Mouse (Mus musculus) thymus, adult 2 months (tissue): ENCODE results near the gene Tmem132b. TPM values are rescaled to one million over a fixed set of nuclear protein-coding genes. Genes with fewer than 3 reads are reported as not detected.

ENCODE experiments used
- DNase-seq: peaks from one replicate; pipeline ENCODE4 v3.0.0; 2021
- H3K27ac ChIP-seq: fragments of 200-500 bp; 2 replicates; pipeline ENCODE4 v1.5.1; 2012; ENCODE audit warnings: low read length, control low read depth; ENCODE audit not compliant: control insufficient read depth, insufficient read depth
- H3K27me3 ChIP-seq: fragments of 200-500 bp; 2 replicates; pipeline ENCODE4 v1.6.1; 2012; ENCODE audit warnings: mild to moderate bottlenecking, low read length, moderate library complexity, mixed read lengths; ENCODE audit not compliant: control insufficient read depth, insufficient read depth
- H3K36me3 ChIP-seq: fragments of 200-500 bp; 2 replicates; pipeline ENCODE4 v1.6.1; 2012; ENCODE audit warnings: mild to moderate bottlenecking, low read length, moderate library complexity; ENCODE audit not compliant: control insufficient read depth, insufficient read depth
- H3K4me1 ChIP-seq: fragments of 200-500 bp; replicated peaks from 2 replicates; pipeline ENCODE4 v1.6.1; 2012; ENCODE audit warnings: low read length; ENCODE audit not compliant: control insufficient read depth, insufficient read depth
- H3K4me3 ChIP-seq: fragments of 200-500 bp; 2 replicates; pipeline ENCODE4 v1.5.1; 2012; ENCODE audit warnings: mild to moderate bottlenecking, low read length, control low read depth, moderate library complexity; ENCODE audit not compliant: control insufficient read depth, insufficient read depth
- CTCF ChIP-seq: fragments of 200-500 bp; IDR thresholded peaks from 2 replicates; pipeline ENCODE4 v1.5.1; 2012; ENCODE audit warnings: mild to moderate bottlenecking, control low read depth, low read length, moderate library complexity, borderline replicate concordance; ENCODE audit not compliant: control insufficient read depth, poor library complexity, insufficient read depth; ENCODE audit errors: extremely low read depth
- POLR2A ChIP-seq: fragments of 200-500 bp; IDR thresholded peaks from 2 replicates; pipeline ENCODE4 v1.6.1; 2012; ENCODE audit warnings: mild to moderate bottlenecking, low read length, control low read depth, moderate library complexity; ENCODE audit not compliant: control insufficient read depth, poor library complexity, insufficient read depth; ENCODE audit errors: extremely low read depth
- WGBS: fragments of 180-500 bp; shearing (Covaris S2); methylation state at CpG from one replicate; pipeline ENCODE4 v1.1.7; 2018; 5-methylcytosine and 5-hydroxymethylcytosine counted together
- polyA plus RNA-seq: library from polyadenylated mRNA; depleted of rRNA; stranded (reverse); fragments of >200 nt; gene quantifications from 2 replicates; pipeline ENCODE4 v1.2.3, GENCODE M21; 2012

Gene Tmem132b
- polyA plus RNA-seq, 1 experiment: 0.15 TPM

DNA sequence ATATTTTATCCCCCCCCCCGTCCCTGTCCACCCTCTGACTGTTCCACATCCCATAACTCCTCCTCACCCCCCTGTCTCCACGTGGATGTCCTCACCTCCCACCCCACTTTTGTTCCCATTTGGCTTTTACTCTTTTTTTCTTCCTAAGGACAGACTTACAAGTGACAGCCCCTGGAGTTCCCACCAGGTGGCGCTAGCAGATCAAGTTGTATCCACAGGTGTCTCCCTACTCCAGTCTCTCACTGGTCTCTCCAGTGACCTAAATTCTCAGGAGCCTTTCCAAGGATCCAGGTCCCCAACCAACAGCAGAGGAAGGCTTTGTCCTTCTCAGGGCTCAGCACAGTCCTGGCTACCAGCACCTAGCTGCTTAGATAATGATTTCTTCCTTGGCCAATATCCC lies 177.6 kb downstream of the Tmem132b start:
- Histone ChIP-seq H3K27me3 (no peaks in the 10 kb centered on the region), H3K36me3 (no peaks in the 10 kb centered on the region), H3K4me1 (no peaks in the 10 kb centered on the region), H3K27ac (no peak overlapping the region), H3K4me3 (no peak overlapping the region)
- TF ChIP-seq CTCF (no peak), POLR2A (no peak)
- DNase-seq: peak; percentile 11
- WGBS: 0% methylated on average over 3 of the region's 3 CpGs

DNA sequence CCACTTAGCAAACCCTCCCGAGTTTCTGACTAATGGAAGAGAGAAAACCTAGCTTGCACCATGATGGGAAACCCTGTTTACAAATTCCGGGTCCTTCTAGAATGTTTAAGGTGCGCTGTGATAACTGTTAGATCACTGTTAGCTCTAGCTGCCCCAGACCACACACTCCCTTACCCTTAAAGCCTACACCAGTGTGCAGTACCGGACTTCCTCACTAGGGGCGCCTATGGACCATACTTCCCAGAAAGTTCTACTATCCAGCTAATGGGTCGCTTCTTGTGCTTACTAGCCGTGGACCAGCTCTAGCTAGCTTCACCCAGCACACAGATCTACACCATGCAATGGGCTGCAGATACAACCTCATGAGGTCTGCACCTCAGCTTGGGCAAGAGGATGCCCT lies 195.2 kb downstream of the Tmem132b start:
- no peak overlapping the region for H3K27ac ChIP-seq
- H3K4me1 ChIP-seq: no peaks in the 10 kb centered on the region
- no peak overlapping the region for H3K4me3 ChIP-seq
- WGBS: 93% methylated on average over 7 of the region's 7 CpGs
- no peaks in the 10 kb centered on the region for H3K27me3 ChIP-seq
- H3K36me3 ChIP-seq: no peaks in the 10 kb centered on the region
- DNase-seq: no peak
- TF ChIP-seq CTCF (no peak), POLR2A (no peak)

DNA sequence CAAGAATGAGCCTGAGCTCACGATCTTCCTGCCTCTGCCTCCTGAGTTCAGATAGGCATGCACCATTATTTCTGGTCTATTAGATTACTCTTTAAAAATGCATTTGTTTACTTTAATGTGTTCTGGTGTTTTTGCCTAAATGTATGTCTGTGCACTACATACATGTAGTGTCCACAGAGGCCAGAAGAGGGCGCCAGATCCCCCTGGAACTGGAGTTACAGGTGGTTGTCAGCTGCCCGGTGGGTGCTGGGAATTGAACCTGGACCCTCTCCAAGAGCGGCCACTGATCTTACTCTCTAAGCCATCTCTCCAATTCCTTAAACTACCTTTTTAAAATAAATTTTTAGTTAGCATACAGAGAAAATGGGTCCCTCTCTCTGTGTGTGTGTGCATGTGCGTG lies 195.9 kb downstream of the Tmem132b start:
- Histone ChIP-seq H3K27me3 (no peaks in the 10 kb centered on the region), H3K4me1 (no peaks in the 10 kb centered on the region), H3K36me3 (no peaks in the 10 kb centered on the region), H3K27ac (no peak overlapping the region), H3K4me3 (no peak overlapping the region)
- 87% methylated on average over 5 of the region's 5 CpGs for WGBS
- DNase-seq: no peak
- no peak for TF ChIP-seq CTCF
- TF ChIP-seq POLR2A: no peak

DNA sequence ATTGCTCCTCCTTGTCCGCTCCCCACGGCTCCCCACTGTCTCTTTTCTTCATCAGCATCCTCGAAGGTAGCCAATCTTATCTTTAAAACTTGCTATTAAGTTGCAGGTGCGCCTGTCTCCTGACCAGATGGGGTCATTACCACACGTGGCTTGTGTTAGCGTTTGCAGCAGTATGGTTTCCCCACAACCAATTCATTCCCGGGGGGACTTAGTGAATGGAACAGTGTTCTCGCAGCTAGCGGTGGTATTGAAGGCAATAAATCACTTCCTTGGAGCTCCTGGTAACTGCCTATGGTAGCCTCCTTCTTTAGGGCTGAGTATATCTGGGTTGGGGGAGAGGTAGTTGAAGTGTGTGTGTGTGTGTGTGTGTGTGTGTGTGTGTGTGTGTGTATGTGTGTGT lies 196.4 kb downstream of the Tmem132b start:
- DNase-seq: no peak
- no peak overlapping the region for H3K4me3 ChIP-seq
- no peaks in the 10 kb centered on the region for H3K36me3 ChIP-seq
- no peaks in the 10 kb centered on the region for H3K27me3 ChIP-seq
- no peaks in the 10 kb centered on the region for H3K4me1 ChIP-seq
- no peak for TF ChIP-seq POLR2A
- no peak overlapping the region for H3K27ac ChIP-seq
- WGBS: 88% methylated on average over 9 of the region's 9 CpGs

DNA sequence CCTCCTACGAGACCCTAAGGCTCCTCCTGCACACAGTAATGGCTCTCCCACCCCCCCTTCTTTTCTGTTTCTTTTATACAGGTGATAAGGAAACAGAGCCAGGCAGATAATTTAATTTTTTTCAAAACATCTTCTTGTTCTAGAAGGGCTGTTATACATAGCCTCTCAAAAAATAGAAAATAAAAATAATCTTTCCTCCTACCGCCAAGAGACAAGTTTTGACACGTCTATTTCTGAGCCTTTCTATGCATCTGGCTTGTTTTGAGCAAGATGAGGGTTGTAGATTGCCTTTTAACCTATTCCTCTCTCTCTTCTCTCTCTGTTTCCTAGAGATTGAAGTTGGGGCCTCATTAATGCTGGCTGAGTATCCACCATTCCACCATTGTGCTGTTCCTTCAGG lies 196.9 kb downstream of the Tmem132b start:
- no peak overlapping the region for H3K27ac ChIP-seq
- H3K36me3 ChIP-seq: no peaks in the 10 kb centered on the region
- no peak overlapping the region for H3K4me3 ChIP-seq
- no peak for DNase-seq
- no peaks in the 10 kb centered on the region for H3K4me1 ChIP-seq
- no peaks in the 10 kb centered on the region for H3K27me3 ChIP-seq
- WGBS: 76% methylated on average over 3 of the region's 3 CpGs
- no peak for TF ChIP-seq CTCF
- no peak for TF ChIP-seq POLR2A

DNA sequence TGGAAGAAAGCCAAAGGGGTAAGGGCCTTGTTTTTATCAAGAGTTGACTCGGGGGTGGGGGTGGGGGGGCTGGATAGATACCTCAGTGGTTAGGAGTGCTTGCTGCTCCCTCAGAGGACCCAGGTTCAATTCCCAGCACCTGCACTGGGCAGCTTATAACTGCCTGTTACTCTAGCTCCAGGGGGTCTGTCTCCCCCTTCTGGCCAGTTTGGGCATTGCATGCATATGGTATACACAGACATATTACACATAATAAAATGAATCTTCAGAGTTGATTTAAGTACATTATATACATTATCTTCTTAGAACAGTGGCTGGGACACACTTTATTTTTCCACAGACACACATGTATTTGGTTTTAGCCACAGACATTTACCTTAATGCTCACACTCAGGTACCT lies 202.2 kb downstream of the Tmem132b start:
- no peaks in the 10 kb centered on the region for H3K27me3 ChIP-seq
- no peaks in the 10 kb centered on the region for H3K4me1 ChIP-seq
- DNase-seq: no peak
- no peak overlapping the region for H3K4me3 ChIP-seq
- 82% methylated on average over 1 of the region's 1 CpGs for WGBS
- H3K36me3 ChIP-seq: no peaks in the 10 kb centered on the region
- TF ChIP-seq CTCF: no peak
- no peak for TF ChIP-seq POLR2A
- H3K27ac ChIP-seq: no peak overlapping the region

DNA sequence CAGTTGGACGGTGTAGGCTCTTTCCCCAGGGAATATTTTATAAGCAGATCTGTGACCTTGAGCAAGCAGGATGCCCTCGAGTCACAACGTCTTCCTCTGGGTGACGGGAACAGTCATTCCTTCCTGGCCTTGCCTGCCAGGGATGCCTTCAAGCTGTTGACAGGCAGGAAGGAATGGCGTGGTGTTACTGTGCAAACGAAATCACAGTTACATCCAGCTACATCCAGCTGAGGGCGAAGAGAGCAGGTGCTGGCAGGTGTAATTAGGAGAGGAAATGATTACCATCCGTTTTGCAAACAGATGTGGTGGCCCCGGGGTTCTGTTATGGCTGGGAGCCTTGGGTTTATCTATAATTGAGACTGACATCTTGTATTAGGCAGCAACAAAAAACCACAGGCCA lies 205.5 kb downstream of the Tmem132b start:
- H3K4me3 ChIP-seq: no peak overlapping the region
- H3K27ac ChIP-seq: no peak overlapping the region
- no peak for DNase-seq
- 69% methylated on average over 9 of the region's 9 CpGs for WGBS
- no peaks in the 10 kb centered on the region for H3K36me3 ChIP-seq
- H3K4me1 ChIP-seq: no peaks in the 10 kb centered on the region
- no peak for TF ChIP-seq CTCF
- TF ChIP-seq POLR2A: no peak
- H3K27me3 ChIP-seq: no peaks in the 10 kb centered on the region
